Mouse (Mus musculus) frontal cortex, adult (tissue): Measurements from ENCODE around the gene Panx2.

Source experiments
- ATAC-seq: cut with Nextera tagmentation; 2 replicates; pipeline ENCODE4 v1.9.2; 2017; ENCODE audit warnings: mild to moderate bottlenecking, moderate library complexity, mixed read lengths; ENCODE audit not compliant: low TSS enrichment

The Panx2 gene

GRCm38 (mm10) chr15:89122649-89123366, 63.3 kb downstream of the Panx2 start, which contains the start of gene Tubgcp6:
Gene Tubgcp6 (minus strand): TSS chr15:89123112.
- ATAC-seq = peak; percentile 77
